Mouse (Mus musculus) c-Kit-positive CD71-negative TER-119-negative erythroid progenitor cells, embryonic 14.5 days (primary cell): ENCODE data around the gene Hist1h4h.
A peak's percentile ranks its signal among the peaks of the same experiment; 100 is the strongest.
"Not testable (repeated sequence)": the region's sequence is repeated elsewhere in the genome, so short reads cannot be mapped to it uniquely, and the experiment has no call there.

Experiments used
- DNase-seq: peaks from one replicate; pipeline ENCODE4 v3.0.0-alpha.2; 2013; ENCODE audit warnings: low read depth

Gene Hist1h4h

GRCm38 (mm10) chr13:23535137-23536075, 4.6 kb downstream of the Hist1h4h start, which contains the start of gene Hist1h3g:
Gene Hist1h3g, plus strand, starts transcription at chr13:23535422.
- DNase-seq, result peak; percentile 90

- DNase-seq, result no peak
These were observed 5.4 kb downstream of the Hist1h4h start for GRCm38 (mm10) chr13:23536076-23536822.

- DNase-seq, result no peak
These were observed 6.3 kb downstream of the Hist1h4h start for GRCm38 (mm10) chr13:23537006-23537710.

- no peak for DNase-seq
These were observed 7.4 kb downstream of the Hist1h4h start for GRCm38 (mm10) chr13:23538249-23538648.

- not testable (repeated sequence) for DNase-seq
These were observed 9.0 kb downstream of the Hist1h4h start for GRCm38 (mm10) chr13:23539821-23540220.

GRCm38 (mm10) chr13:23541497-23541896, 10.6 kb downstream of the Hist1h4h start:
- no peak for DNase-seq

GRCm38 (mm10) chr13:23542225-23542980, 11.6 kb downstream of the Hist1h4h start:
- not testable (repeated sequence) for DNase-seq

GRCm38 (mm10) chr13:23542999-23543607, 12.3 kb downstream of the Hist1h4h start, which contains the start of gene Hist1h2bh:
Gene Hist1h2bh, minus strand, starts transcription at chr13:23543392.
- peak; percentile 90 for DNase-seq

GRCm38 (mm10) chr13:23543965-23544786, 13.3 kb downstream of the Hist1h4h start, which contains the start of gene Hist1h3f:
Gene Hist1h3f, plus strand, starts transcription at chr13:23544052.
- peak; percentile 94 for DNase-seq

- DNase-seq, result not testable (repeated sequence)
These were observed 13.9 kb downstream of the Hist1h4h start for GRCm38 (mm10) chr13:23544787-23545120.

- DNase-seq, result no peak
These were observed 15.8 kb downstream of the Hist1h4h start for GRCm38 (mm10) chr13:23546694-23547093.

GRCm38 (mm10) chr13:23550761-23551145, 19.9 kb downstream of the Hist1h4h start:
- DNase-seq, result no peak

GRCm38 (mm10) chr13:23551146-23551834, 20.4 kb downstream of the Hist1h4h start, which contains the start of gene Hist1h4f:
Gene Hist1h4f, minus strand, starts transcription at chr13:23551648.
- DNase-seq, result peak; percentile 90

GRCm38 (mm10) chr13:23551931-23552914, 21.4 kb downstream of the Hist1h4h start:
- DNase-seq, result no peak

- no peak for DNase-seq
These were observed 22.1 kb downstream of the Hist1h4h start, which contains the start of gene Hist1h1d for GRCm38 (mm10) chr13:23552962-23553361. Gene Hist1h1d, plus strand, starts transcription at chr13:23553262.

- no peak for DNase-seq
These were observed 23.5 kb downstream of the Hist1h4h start for GRCm38 (mm10) chr13:23554393-23554792.

GRCm38 (mm10) chr13:23554925-23555838, 24.3 kb downstream of the Hist1h4h start:
- DNase-seq, result no peak
